Mouse (Mus musculus): Measurements from ENCODE around the gene Atp1a4. TPM values are rescaled to one million over a fixed set of nuclear protein-coding genes. Genes with fewer than 3 reads are reported as not detected.

The Atp1a4 gene
- polyA plus RNA-seq, 1 experiment from 2014 or later = not detected

- DNase-seq (ENCODE audit: low spot score) (no peak), ATAC-seq (ENCODE audit: insufficient number of reproducible peaks, low FRiP score, low TSS enrichment, low read depth) (no peak)
- 83% methylated on average over 19 of the region's 19 CpGs for WGBS
- H3K27me3 ChIP-seq (ENCODE audit: control insufficient read depth, insufficient read depth, low read length) = no peaks in the 10 kb centered on the region
- H3K9ac ChIP-seq (ENCODE audit: low read length) = no peak within 1 kb of the TSS
- no peak within 1 kb of the TSS for H3K4me3 ChIP-seq (ENCODE audit: low read depth, low read length)
- H3K27ac ChIP-seq (replicated peaks; ENCODE audit: low read depth, low read length) = no peak within 1 kb of the TSS
- H3K9me3 ChIP-seq (ENCODE audit: control insufficient read depth, low read length) = no peaks in the 10 kb centered on the region
- no peaks in the 10 kb centered on the region for H3K36me3 ChIP-seq (ENCODE audit: control insufficient read depth, insufficient read depth, low read length)
- no peak within 1 kb of the TSS for H3K4me2 ChIP-seq (ENCODE audit: low read depth, severe bottlenecking)
- peaks cover 17% of the 10 kb centered on the region for H3K4me1 ChIP-seq (ENCODE audit: control insufficient read depth, insufficient read depth, low read length)
Measured at GRCm38 (mm10) chr1:172219451-172220406, 38.5 kb downstream of the Atp1a4 start, which contains the start of gene Casq1. Gene Casq1 (minus strand): TSS chr1:172219868.

GRCm38 (mm10) chr1:172218164-172218910, 39.9 kb downstream of the Atp1a4 start:
- no peak overlapping the region for H3K27ac ChIP-seq (replicated peaks; ENCODE audit: low read depth, low read length)
- WGBS = 63% methylated on average over 15 of the region's 15 CpGs

DNA sequence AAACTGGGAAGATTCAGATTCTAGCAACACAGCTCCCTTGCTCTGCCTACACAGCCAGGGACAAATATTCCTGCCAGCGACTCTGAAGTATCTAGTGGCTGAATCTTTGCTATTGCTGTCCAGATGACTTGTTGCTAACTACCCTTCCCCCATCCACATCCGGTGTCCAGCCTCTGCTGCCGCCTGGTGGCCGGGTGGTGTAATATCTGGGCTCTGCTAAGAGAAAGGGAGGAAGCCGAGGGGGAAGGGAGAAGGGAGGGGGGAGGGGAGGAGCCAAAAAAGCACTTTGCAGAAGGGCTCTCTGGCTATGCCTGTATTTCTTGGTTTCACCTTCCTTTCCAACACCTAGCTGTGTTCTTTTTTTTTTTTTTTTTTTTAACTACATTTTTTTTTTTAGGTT, 41.1 kb downstream of the Atp1a4 start:
- no peaks in the 10 kb centered on the region for H3K36me3 ChIP-seq (ENCODE audit: control insufficient read depth, insufficient read depth, low read length)
- ATAC-seq (ENCODE audit: insufficient number of reproducible peaks, low FRiP score, low TSS enrichment, low read depth) (peak; percentile 22; the same call in 1 of the 2 replicates), DNase-seq (ENCODE audit: low spot score) (peak; percentile 95)
- no peak overlapping the region for H3K27ac ChIP-seq (replicated peaks; ENCODE audit: low read depth, low read length)
- no peaks in the 10 kb centered on the region for H3K27me3 ChIP-seq (ENCODE audit: control insufficient read depth, insufficient read depth, low read length)
- H3K4me1 ChIP-seq (ENCODE audit: control insufficient read depth, insufficient read depth, low read length) = peaks cover 18% of the 10 kb centered on the region
- H3K9ac ChIP-seq (ENCODE audit: low read length) = peak overlapping the region; percentile 44; the same call in 1 of the 2 replicates
- H3K4me3 ChIP-seq (ENCODE audit: low read depth, low read length) = no peak overlapping the region
- WGBS = 0% methylated on average over 5 of the region's 5 CpGs
- no peaks in the 10 kb centered on the region for H3K9me3 ChIP-seq (ENCODE audit: control insufficient read depth, low read length)
- H3K4me2 ChIP-seq (ENCODE audit: low read depth, severe bottlenecking) = no peak overlapping the region; the same call in 1 of the 2 replicates

More at GRCm38 (mm10) chr1:172218164-172218910, 39.9 kb downstream of the Atp1a4 start:
- no peaks in the 10 kb centered on the region for H3K36me3 ChIP-seq (ENCODE audit: control insufficient read depth, insufficient read depth, low read length)
- DNase-seq (ENCODE audit: low spot score) (no peak), ATAC-seq (ENCODE audit: insufficient number of reproducible peaks, low FRiP score, low TSS enrichment, low read depth) (no peak)
- peaks cover 17% of the 10 kb centered on the region for H3K4me1 ChIP-seq (ENCODE audit: control insufficient read depth, insufficient read depth, low read length)
- no peaks in the 10 kb centered on the region for H3K27me3 ChIP-seq (ENCODE audit: control insufficient read depth, insufficient read depth, low read length)
- no peak overlapping the region for H3K9ac ChIP-seq (ENCODE audit: low read length)
- no peaks in the 10 kb centered on the region for H3K9me3 ChIP-seq (ENCODE audit: control insufficient read depth, low read length)
- no peak overlapping the region for H3K4me2 ChIP-seq (ENCODE audit: low read depth, severe bottlenecking)
- H3K4me3 ChIP-seq (ENCODE audit: low read depth, low read length) = no peak overlapping the region

DNA sequence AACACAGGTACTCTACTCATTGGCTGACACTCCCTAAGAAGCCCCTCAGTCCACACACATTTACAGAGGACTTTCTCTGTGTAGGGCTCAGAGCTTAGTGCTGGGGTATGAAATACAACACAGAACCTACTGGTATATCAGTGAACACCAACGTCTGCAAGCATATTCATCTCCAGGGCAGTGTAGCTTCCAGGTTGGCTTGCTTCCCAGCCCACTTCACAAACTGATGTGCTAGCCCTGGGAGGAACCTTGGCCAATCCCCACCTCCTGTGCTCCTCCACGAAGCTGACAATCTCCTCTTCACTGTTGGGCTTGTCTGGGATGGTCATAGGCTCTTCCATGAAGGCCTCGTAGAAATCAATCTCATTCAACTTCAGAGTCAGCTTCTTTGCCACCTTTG, 43.5 kb downstream of the Atp1a4 start:
- H3K4me2 ChIP-seq (ENCODE audit: low read depth, severe bottlenecking) = no peak overlapping the region
- H3K9me3 ChIP-seq (ENCODE audit: control insufficient read depth, low read length) = no peaks in the 10 kb centered on the region
- no peak for ATAC-seq (ENCODE audit: insufficient number of reproducible peaks, low FRiP score, low TSS enrichment, low read depth)
- no peaks in the 10 kb centered on the region for H3K27me3 ChIP-seq (ENCODE audit: control insufficient read depth, insufficient read depth, low read length)
- peaks cover 4% of the 10 kb centered on the region; the same call in 1 of the 2 replicates for H3K4me1 ChIP-seq (ENCODE audit: control insufficient read depth, insufficient read depth, low read length)
- H3K27ac ChIP-seq (replicated peaks; ENCODE audit: low read depth, low read length) = no peak overlapping the region
- no peak for DNase-seq (ENCODE audit: low spot score)
- H3K4me3 ChIP-seq (ENCODE audit: low read depth, low read length) = no peak overlapping the region
- H3K36me3 ChIP-seq (ENCODE audit: control insufficient read depth, insufficient read depth, low read length) = no peaks in the 10 kb centered on the region
- 76% methylated on average over 3 of the region's 3 CpGs for WGBS
- no peak overlapping the region for H3K9ac ChIP-seq (ENCODE audit: low read length)

- no peak overlapping the region for H3K27ac ChIP-seq (replicated peaks; ENCODE audit: low read depth, low read length)
- no peaks in the 10 kb centered on the region for H3K36me3 ChIP-seq (ENCODE audit: control insufficient read depth, insufficient read depth, low read length)
- WGBS = 84% methylated on average over 4 of the region's 4 CpGs
- ATAC-seq (ENCODE audit: insufficient number of reproducible peaks, low FRiP score, low TSS enrichment, low read depth) = no peak
- no peak overlapping the region for H3K4me3 ChIP-seq (ENCODE audit: low read depth, low read length)
- DNase-seq (ENCODE audit: low spot score) = no peak
- H3K9ac ChIP-seq (ENCODE audit: low read length) = no peak overlapping the region
- H3K9me3 ChIP-seq (ENCODE audit: control insufficient read depth, low read length) = no peaks in the 10 kb centered on the region
- no peak overlapping the region for H3K4me2 ChIP-seq (ENCODE audit: low read depth, severe bottlenecking)
- no peaks in the 10 kb centered on the region for H3K27me3 ChIP-seq (ENCODE audit: control insufficient read depth, insufficient read depth, low read length)
- 0 out of 2 replicates have a peak, but pooled peaks cover 3% of the 10 kb centered on the region for H3K4me1 ChIP-seq (ENCODE audit: control insufficient read depth, insufficient read depth, low read length)
Measured at GRCm38 (mm10) chr1:172213771-172214170, 44.4 kb downstream of the Atp1a4 start.

- Histone ChIP-seq H3K27ac (replicated peaks; ENCODE audit: low read depth, low read length) (no peak overlapping the region), H3K36me3 (ENCODE audit: control insufficient read depth, insufficient read depth, low read length) (no peaks in the 10 kb centered on the region), H3K4me2 (ENCODE audit: low read depth, severe bottlenecking) (no peak overlapping the region), H3K9ac (ENCODE audit: low read length) (no peak overlapping the region), H3K27me3 (ENCODE audit: control insufficient read depth, insufficient read depth, low read length) (no peaks in the 10 kb centered on the region), H3K9me3 (ENCODE audit: control insufficient read depth, low read length) (no peaks in the 10 kb centered on the region), H3K4me1 (ENCODE audit: control insufficient read depth, insufficient read depth, low read length) (0 out of 2 replicates have a peak, but pooled peaks cover 3% of the 10 kb centered on the region), H3K4me3 (ENCODE audit: low read depth, low read length) (no peak overlapping the region)
- DNase-seq (ENCODE audit: low spot score) = no peak
- 70% methylated on average over 5 of the region's 5 CpGs for WGBS
- no peak for ATAC-seq (ENCODE audit: insufficient number of reproducible peaks, low FRiP score, low TSS enrichment, low read depth)
Measured at GRCm38 (mm10) chr1:172212776-172213175, 45.4 kb downstream of the Atp1a4 start.

DNA sequence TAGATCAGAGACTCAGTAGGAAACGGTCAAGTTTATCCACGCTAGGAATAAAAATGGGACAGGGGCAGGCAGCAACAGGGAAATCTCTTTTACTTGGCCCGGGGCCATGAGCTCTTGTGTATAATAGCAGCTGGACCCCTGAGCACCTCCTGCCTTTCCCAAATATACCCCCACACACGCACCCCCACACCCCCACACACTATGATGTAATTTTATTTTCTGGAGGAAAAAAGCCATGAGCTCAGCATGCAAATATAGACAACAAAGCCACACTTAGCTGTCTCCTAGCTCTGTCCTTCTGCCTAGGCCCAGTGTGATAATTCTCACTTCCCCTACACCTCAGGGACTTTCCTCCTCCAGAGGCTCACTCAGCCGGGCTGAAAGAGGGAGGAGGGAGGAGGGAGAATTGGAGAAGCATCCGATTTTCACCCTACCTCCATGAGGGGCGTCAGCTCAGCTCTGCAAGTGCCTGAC, 51.1 kb downstream of the Atp1a4 start:
- Histone ChIP-seq H3K27ac (replicated peaks; ENCODE audit: low read depth, low read length) (no peak overlapping the region), H3K36me3 (ENCODE audit: control insufficient read depth, insufficient read depth, low read length) (no peaks in the 10 kb centered on the region), H3K9ac (ENCODE audit: low read length) (no peak overlapping the region), H3K27me3 (ENCODE audit: control insufficient read depth, insufficient read depth, low read length) (no peaks in the 10 kb centered on the region), H3K9me3 (ENCODE audit: control insufficient read depth, low read length) (no peaks in the 10 kb centered on the region), H3K4me1 (ENCODE audit: control insufficient read depth, insufficient read depth, low read length) (peaks cover 39% of the 10 kb centered on the region), H3K4me2 (ENCODE audit: low read depth, severe bottlenecking) (peak overlapping the region; percentile 68; the same call in 1 of the 2 replicates), H3K4me3 (ENCODE audit: low read depth, low read length) (no peak overlapping the region)
- 19% methylated on average over 7 of the region's 7 CpGs for WGBS
- DNase-seq (ENCODE audit: low spot score) (no peak), ATAC-seq (ENCODE audit: insufficient number of reproducible peaks, low FRiP score, low TSS enrichment, low read depth) (no peak)
